Mouse (Mus musculus) lung, postnatal 0 days (tissue): ENCODE results near the gene Stard10.

Source experiments
- CTCF ChIP-seq: IDR thresholded peaks from 2 replicates; pipeline ENCODE4 v1.5.1; 2016; ENCODE audit warnings: antibody characterized with exemption, mild to moderate bottlenecking
- EP300 ChIP-seq: IDR thresholded peaks from 2 replicates; pipeline ENCODE4 v1.6.1; 2016; ENCODE audit warnings: antibody characterized with exemption, mild to moderate bottlenecking, control low read depth

DNA sequence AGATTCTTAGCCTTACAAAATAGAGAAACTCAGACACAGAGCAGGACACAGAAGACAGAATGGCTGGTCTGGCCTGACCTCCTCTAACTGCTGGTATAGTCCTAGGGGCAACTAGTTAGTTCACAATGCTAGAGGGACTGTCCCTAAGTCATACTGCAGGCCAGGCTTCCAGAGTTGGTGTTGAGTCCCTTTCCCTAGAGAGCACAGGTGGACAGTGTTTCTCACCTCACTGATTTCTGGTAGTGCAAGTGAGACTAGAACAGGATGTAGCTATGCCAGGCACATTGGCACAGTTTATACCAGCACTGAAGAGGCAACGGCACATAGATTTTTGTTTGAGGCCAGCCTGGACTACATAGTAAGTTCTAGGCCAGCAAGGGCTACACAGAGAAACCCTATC, 24.2 kb upstream of the Stard10 start:
- no peak for TF ChIP-seq CTCF
- no peak for TF ChIP-seq EP300
